Mouse (Mus musculus) midbrain, postnatal 0 days (tissue): ENCODE results near the gene Ino80b. TPM values are rescaled to one million over a fixed set of nuclear protein-coding genes. Genes with fewer than 3 reads are reported as not detected.

ENCODE experiments used
- ATAC-seq: fragments of 200-750 bp; cut with Nextera tagmentation; 2 replicates; pipeline ENCODE4 v1.8.0; 2017; ENCODE audit warnings: moderate number of reproducible peaks, mild to moderate bottlenecking, moderate TSS enrichment, moderate library complexity; ENCODE audit not compliant: low FRiP score
- DNase-seq: peaks from one replicate; pipeline ENCODE4 v3.0.0-alpha.2; 2015; ENCODE audit warnings: low spot score
- H3K27ac ChIP-seq: fragments of 300-500 bp; sonication (generic); 2 replicates; pipeline ENCODE4 v1.5.1; 2014; ENCODE audit warnings: low read depth, mild to moderate bottlenecking, low read length, mixed read lengths
- H3K27me3 ChIP-seq: fragments of 300-500 bp; sonication (generic); 2 replicates; pipeline ENCODE4 v1.6.1; 2014; ENCODE audit warnings: low read length, control low read depth, mixed read lengths; ENCODE audit not compliant: insufficient read depth
- H3K36me3 ChIP-seq: fragments of 300-500 bp; sonication (generic); 2 replicates; pipeline ENCODE4 v1.6.1; 2014; ENCODE audit warnings: low read length, control low read depth, mixed read lengths; ENCODE audit not compliant: insufficient read depth
- H3K4me1 ChIP-seq: fragments of 300-500 bp; sonication (generic); 2 replicates; pipeline ENCODE4 v1.6.1; 2014; ENCODE audit warnings: mild to moderate bottlenecking, control low read depth, antibody characterized with exemption, low read length, mixed read lengths; ENCODE audit not compliant: insufficient read depth
- H3K4me2 ChIP-seq: fragments of 300-500 bp; sonication (generic); 2 replicates; pipeline ENCODE4 v1.6.1; 2014; ENCODE audit warnings: low read depth, mild to moderate bottlenecking, low read length, mixed read lengths; ENCODE audit not compliant: poor library complexity, severe bottlenecking
- H3K4me3 ChIP-seq: fragments of 300-500 bp; sonication (generic); 2 replicates; pipeline ENCODE4 v1.5.1; 2014; ENCODE audit warnings: low read depth, mild to moderate bottlenecking, low read length, moderate library complexity
- H3K9ac ChIP-seq: fragments of 300-500 bp; sonication (generic); replicated peaks from 2 replicates; pipeline ENCODE4 v1.6.1; 2014; ENCODE audit warnings: mild to moderate bottlenecking, low read length, moderate library complexity, mixed read lengths; ENCODE audit not compliant: poor library complexity, severe bottlenecking
- H3K9me3 ChIP-seq: fragments of 300-500 bp; sonication (generic); 2 replicates; pipeline ENCODE4 v1.6.1; 2016; ENCODE audit warnings: low read length, control low read depth
- CTCF ChIP-seq: IDR thresholded peaks from 2 replicates; pipeline ENCODE4 v1.5.1; 2016; ENCODE audit warnings: antibody characterized with exemption, mild to moderate bottlenecking
- WGBS: fragments of 180-500 bp; shearing (Covaris S2); extraction: QIAGEN DNeasy Blood & Tissue Kit; methylation state at CpG from one replicate; pipeline ENCODE4 v1.1.7; 2014; 5-methylcytosine and 5-hydroxymethylcytosine counted together
- polyA plus RNA-seq: library from polyadenylated mRNA; unstranded; fragments of >200 nt; fragmentation: Nextera tagmentation; extraction: Ambion mirVana; gene quantifications from 2 replicates; pipeline ENCODE4 v1.2.1, GENCODE M21; 2015
- total RNA-seq: library from RNA; depleted of rRNA; stranded (reverse); fragments of >200 nt; gene quantifications from 2 replicates; pipeline ENCODE4 v1.2.3, GENCODE M21; 2014; rRNA removed

The Ino80b gene
- total RNA-seq: 29.4 and 40.9 TPM in 2 replicates
- 14.6 and 16.2 TPM in 2 replicates for polyA plus RNA-seq

GRCm38 (mm10) chr6:83125331-83125730 lies at the start of gene Ino80b:
Ino80b (minus strand) TSS chr6:83125431.
- no peak for TF ChIP-seq CTCF
- Histone ChIP-seq H3K9me3 (no peaks in the 10 kb centered on the region), H3K4me1 (peaks cover 3% of the 10 kb centered on the region; the same call in 1 of the 2 replicates), H3K27ac (no peak within 1 kb of the TSS), H3K4me3 (peak within 1 kb of the TSS; percentile 66), H3K4me2 (peak within 1 kb of the TSS; percentile 80), H3K36me3 (no peaks in the 10 kb centered on the region), H3K27me3 (no peaks in the 10 kb centered on the region), H3K9ac (peak within 1 kb of the TSS; percentile 47)
- DNase-seq (no peak), ATAC-seq (no peak)
- WGBS: 19% methylated on average over 5 of the region's 5 CpGs

GRCm38 (mm10) chr6:83172240-83172920 lies 47.1 kb upstream of the Ino80b start:
- Histone ChIP-seq H3K27ac (peak overlapping the region; percentile 80), H3K9ac (peak overlapping the region; percentile 54), H3K4me1 (peaks cover 7% of the 10 kb centered on the region; the same call in 1 of the 2 replicates), H3K4me3 (peak overlapping the region; percentile 39), H3K36me3 (no peaks in the 10 kb centered on the region), H3K9me3 (no peaks in the 10 kb centered on the region), H3K27me3 (no peaks in the 10 kb centered on the region), H3K4me2 (peak overlapping the region; percentile 61)
- ATAC-seq (peak; percentile 80), DNase-seq (peak; percentile 73)
- TF ChIP-seq CTCF: peak; percentile 30
- 44% methylated on average over 9 of the region's 9 CpGs for WGBS

GRCm38 (mm10) chr6:83171063-83171462 lies 45.8 kb upstream of the Ino80b start:
- peak overlapping the region; percentile 54; the same call in 1 of the 2 replicates for H3K9ac ChIP-seq
- peak overlapping the region; percentile 61 for H3K4me2 ChIP-seq
- H3K36me3 ChIP-seq: no peaks in the 10 kb centered on the region
- H3K4me3 ChIP-seq: peak overlapping the region; percentile 39
- no peak for TF ChIP-seq CTCF
- 66% methylated on average over 5 of the region's 5 CpGs for WGBS
- H3K27me3 ChIP-seq: no peaks in the 10 kb centered on the region
- ATAC-seq (no peak), DNase-seq (no peak)
- H3K4me1 ChIP-seq: peaks cover 13% of the 10 kb centered on the region; the same call in 1 of the 2 replicates
- no peaks in the 10 kb centered on the region for H3K9me3 ChIP-seq
- no peak overlapping the region for H3K27ac ChIP-seq

GRCm38 (mm10) chr6:83169872-83170271 lies 44.6 kb upstream of the Ino80b start:
- H3K9me3 ChIP-seq: no peaks in the 10 kb centered on the region
- H3K4me2 ChIP-seq: no peak overlapping the region
- H3K4me3 ChIP-seq: no peak overlapping the region
- H3K27me3 ChIP-seq: no peaks in the 10 kb centered on the region
- H3K27ac ChIP-seq: no peak overlapping the region
- H3K9ac ChIP-seq: 0 out of 2 replicates have a peak overlapping the region, but pooled peaks have one; percentile 24
- no peaks in the 10 kb centered on the region for H3K36me3 ChIP-seq
- no peak for TF ChIP-seq CTCF
- peaks cover 13% of the 10 kb centered on the region; the same call in 1 of the 2 replicates for H3K4me1 ChIP-seq
- ATAC-seq (no peak), DNase-seq (no peak)
- 82% methylated on average over 5 of the region's 5 CpGs for WGBS

GRCm38 (mm10) chr6:83166243-83166630 lies 41.0 kb upstream of the Ino80b start:
- Histone ChIP-seq H3K4me1 (peaks cover 6% of the 10 kb centered on the region; the same call in 1 of the 2 replicates), H3K9ac (peak overlapping the region; percentile 82), H3K36me3 (no peaks in the 10 kb centered on the region), H3K27ac (peak overlapping the region; percentile 91), H3K4me3 (peak overlapping the region; percentile 83), H3K9me3 (no peaks in the 10 kb centered on the region), H3K27me3 (peaks cover 14% of the 10 kb centered on the region), H3K4me2 (peak overlapping the region; percentile 67)
- TF ChIP-seq CTCF: peak; percentile 22; the same call in 1 of the 2 replicates
- DNase-seq (peak; percentile 49), ATAC-seq (peak; percentile 28; the same call in 1 of the 2 replicates)
- WGBS: under 1% methylated on average over 12 of the region's 12 CpGs
